Mouse (Mus musculus) left cerebral cortex, postnatal 25 days (tissue): Measurements from ENCODE around the gene Olfr1395. TPM values are rescaled to one million over a fixed set of nuclear protein-coding genes. Genes with fewer than 3 reads are reported as not detected.
A peak's percentile ranks its signal among the peaks of the same experiment; 100 is the strongest.

Experiments used
- DNase-seq, 2 experiments: peaks; one replicate each; pipeline ENCODE4 v3.0.0; 2022; ENCODE audit warnings: low spot score in 2 of 2, mixed read lengths in 1 of 2
- intact Hi-C: fragments of 180-260 bp; cut with DNase I; formaldehyde crosslinking; loops from one replicate; pipeline ENCODE4 v1.15.1; 2025
- total RNA-seq, 2 experiments: library from RNA; stranded (reverse); gene quantifications; 2 replicates each; pipeline ENCODE4 v1.2.3; 2021

Olfr1395 gene
- total RNA-seq = not detected

- DNase-seq = no peak
- intact Hi-C loops = no loop called here
Observed at GRCm38 (mm10) chr11:49141974-49142373, at the start of gene Olfr1395. Gene Olfr1395 (plus strand): TSS chr11:49142274.

- DNase-seq = no peak
- intact Hi-C loops = no loop called here
Observed at GRCm38 (mm10) chr11:49092786-49093185, 49.3 kb upstream of the Olfr1395 start.

GRCm38 (mm10) chr11:49093861-49094660 lies 48.0 kb upstream of the Olfr1395 start:
- intact Hi-C loops = no loop called here
- DNase-seq = no peak

GRCm38 (mm10) chr11:49095367-49095766 lies 46.7 kb upstream of the Olfr1395 start:
- intact Hi-C loops = no loop called here
- DNase-seq = no peak

GRCm38 (mm10) chr11:49100409-49100808 lies 41.7 kb upstream of the Olfr1395 start:
- no peak for DNase-seq
- intact Hi-C loops = loop anchor here (5.0 kb wide), 1 partner anchor 172 kb away; no protein-coding TSS in a partner anchor

- intact Hi-C loops = loop anchor here (5.0 kb wide), 1 partner anchor 171 kb away; no protein-coding TSS in a partner anchor
- no peak for DNase-seq
Observed at GRCm38 (mm10) chr11:49101500-49101899, 40.6 kb upstream of the Olfr1395 start.

- intact Hi-C loops = loop anchor here (1.0 to 5.0 kb wide), 2 partner anchors 169 to 229 kb away; no protein-coding TSS in a partner anchor
- DNase-seq = peak; percentile 84 to 89
Observed at GRCm38 (mm10) chr11:49103047-49103693, 38.9 kb upstream of the Olfr1395 start.

- intact Hi-C loops = loop anchor here (5.0 kb wide), 1 partner anchor 318 kb away; no protein-coding TSS in a partner anchor
- DNase-seq = no peak
Observed at GRCm38 (mm10) chr11:49105752-49106151, 36.3 kb upstream of the Olfr1395 start.

- DNase-seq = no peak
- intact Hi-C loops = loop anchor here (5.0 kb wide), 1 partner anchor 321 kb away; no protein-coding TSS in a partner anchor
Observed at GRCm38 (mm10) chr11:49107650-49108537, 34.2 kb upstream of the Olfr1395 start.

GRCm38 (mm10) chr11:49108833-49109232 lies 33.2 kb upstream of the Olfr1395 start:
- intact Hi-C loops = loop anchor here (5.0 kb wide), 1 partner anchor 322 kb away; no protein-coding TSS in a partner anchor
- DNase-seq = peak in 1 of 2 experiments; percentile 44

GRCm38 (mm10) chr11:49111000-49111399 lies 31.1 kb upstream of the Olfr1395 start:
- intact Hi-C loops = no loop called here
- peak in 1 of 2 experiments; percentile 35 for DNase-seq

GRCm38 (mm10) chr11:49112624-49113219 lies 29.4 kb upstream of the Olfr1395 start:
- intact Hi-C loops = no loop called here
- DNase-seq = peak; percentile 23 to 59

GRCm38 (mm10) chr11:49114158-49114557 lies 27.9 kb upstream of the Olfr1395 start:
- intact Hi-C loops = no loop called here
- DNase-seq = no peak

- intact Hi-C loops = no loop called here
- DNase-seq = no peak
Observed at GRCm38 (mm10) chr11:49114774-49115173, 27.3 kb upstream of the Olfr1395 start, which contains the start of gene Olfr1396. Gene Olfr1396 (minus strand): TSS chr11:49114874.

GRCm38 (mm10) chr11:49119635-49120034 lies 22.4 kb upstream of the Olfr1395 start:
- no peak for DNase-seq
- intact Hi-C loops = no loop called here

GRCm38 (mm10) chr11:49124169-49124568 lies 17.9 kb upstream of the Olfr1395 start:
- intact Hi-C loops = no loop called here
- peak in 1 of 2 experiments; percentile 28 for DNase-seq

- intact Hi-C loops = no loop called here
- no peak for DNase-seq
Observed at GRCm38 (mm10) chr11:49154077-49154476, 12.0 kb downstream of the Olfr1395 start, which contains the start of gene Olfr1394. Gene Olfr1394 (plus strand): TSS chr11:49154377.

- intact Hi-C loops = no loop called here
- no peak for DNase-seq
Observed at GRCm38 (mm10) chr11:49156821-49157814, 15.0 kb downstream of the Olfr1395 start.
